Mouse (Mus musculus) cerebellum, adult 9-10 months (tissue): ENCODE data around the gene Ptch1.

ENCODE experiments used
- DNase-seq: peaks from one replicate; pipeline ENCODE4 v3.0.0; 2022

The Ptch1 gene

DNA sequence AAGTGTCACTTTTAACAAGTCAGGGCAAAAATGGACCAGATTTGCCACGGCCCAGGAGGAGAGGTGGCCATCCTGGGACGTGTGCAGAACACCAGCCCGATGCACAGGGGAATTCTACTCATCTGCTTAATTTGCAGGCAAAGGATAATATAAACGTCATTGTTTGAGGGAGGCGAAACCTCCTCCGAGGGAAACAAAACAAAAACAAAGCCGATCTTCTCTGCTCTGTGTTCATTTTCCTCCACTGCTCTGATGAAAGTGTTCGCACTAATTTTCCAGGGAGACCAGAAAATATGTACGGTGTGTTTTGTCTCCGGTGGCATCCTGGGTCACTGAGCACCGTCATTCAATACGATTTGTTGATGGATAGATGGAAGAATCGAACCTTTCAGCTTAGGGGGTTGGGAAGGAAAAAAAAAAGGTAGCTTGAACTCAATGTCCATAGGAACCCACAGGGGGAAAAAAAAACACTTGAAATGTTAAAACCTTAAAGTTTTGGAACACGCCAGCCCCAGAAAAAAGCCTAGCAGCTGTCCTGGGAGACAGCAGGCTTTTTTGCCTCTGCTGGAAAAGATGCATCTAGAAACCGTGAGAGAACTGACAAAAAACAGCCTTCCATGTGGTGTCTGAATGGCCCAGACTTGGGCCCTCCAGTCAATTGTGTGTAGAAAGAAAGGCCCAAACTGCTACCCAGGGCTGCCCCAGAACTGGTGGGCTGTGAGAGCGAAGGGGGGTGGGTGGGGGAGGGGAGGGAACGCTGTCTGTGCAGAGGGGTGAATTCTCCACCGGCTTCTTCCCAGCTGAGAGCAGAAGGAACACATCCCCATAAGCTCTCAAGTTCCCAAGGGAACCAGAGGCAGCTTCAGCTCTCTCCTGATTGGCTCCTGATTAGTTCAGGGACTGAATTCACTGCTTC lies 86.3 kb downstream of the Ptch1 start:
- no peak for DNase-seq

DNA sequence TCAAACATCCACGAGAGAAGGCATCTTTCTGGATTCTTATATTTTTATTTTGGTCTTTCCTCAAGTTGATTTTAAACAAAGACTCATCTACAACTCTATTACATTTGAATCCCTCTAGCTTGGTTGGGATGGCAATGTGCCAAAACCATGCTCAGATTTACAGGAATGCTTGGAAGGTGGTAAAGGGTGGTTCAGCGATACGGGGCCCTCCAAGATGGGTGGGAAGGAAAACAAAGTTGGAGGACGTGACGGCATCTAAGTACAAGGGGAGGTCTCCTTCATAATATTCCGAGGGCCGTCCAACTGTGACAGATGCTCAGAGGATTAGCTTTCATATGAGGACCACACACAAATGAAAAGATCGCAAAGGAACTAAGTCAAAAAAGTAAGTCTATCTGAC lies 98.0 kb downstream of the Ptch1 start:
- no peak for DNase-seq
